Mouse (Mus musculus) gastrocnemius, postnatal 14 days (tissue): ENCODE measurements at regions not wholly inside any gene's neighbourhood (a gene's known extent, or its start where the extent isn't known, plus 50 kb on each side); places are given as distances from the start of the nearest gene placed in this dataset.
"Not testable (repeated sequence)": the region's sequence is repeated elsewhere in the genome, so short reads cannot be mapped to it uniquely, and the experiment has no call there.

Experiments
- DNase-seq: peaks from one replicate; pipeline ENCODE4 v3.0.0; 2021; ENCODE audit warnings: mixed read lengths
- intact Hi-C: fragments of 180-260 bp; cut with DNase I; formaldehyde crosslinking; loops from one replicate; pipeline ENCODE4 v1.15.1; 2025; ENCODE audit warnings: low total_unique reads

DNA sequence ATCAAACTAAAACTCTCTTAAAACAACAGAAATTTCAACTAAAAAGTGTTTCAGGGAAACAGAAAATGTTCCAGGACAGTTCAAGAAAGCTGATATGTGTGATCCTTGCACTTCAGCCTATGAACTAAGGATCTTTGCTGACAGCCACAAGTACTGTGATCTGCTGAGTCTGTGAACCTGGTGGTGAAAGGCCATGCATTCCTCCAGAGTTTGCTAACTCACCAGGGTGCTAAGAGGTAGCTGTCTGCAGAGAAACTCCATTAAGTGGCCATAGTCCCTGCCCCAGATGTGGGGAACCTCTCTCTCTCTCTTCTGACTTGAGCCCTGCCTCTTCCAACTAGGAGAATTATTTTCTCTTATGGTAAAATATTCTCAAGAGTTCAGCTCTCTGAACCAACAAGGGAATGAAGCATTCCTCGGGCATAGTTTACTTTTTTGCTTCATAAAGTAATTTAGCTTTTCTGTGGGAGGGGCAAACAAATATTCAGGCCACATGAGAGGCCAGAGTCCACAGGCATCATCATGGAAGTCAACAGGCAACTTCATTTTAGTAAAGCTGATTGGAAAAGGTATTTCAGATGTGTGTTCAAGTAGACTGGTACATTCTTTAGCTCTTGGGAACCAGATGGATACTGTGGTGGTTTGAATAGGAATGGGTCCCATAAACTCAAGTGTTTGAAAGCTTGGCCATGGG lies 73.8 kb upstream of the Gucy1a1 start:
- DNase-seq, intact Hi-C loops: not testable (repeated sequence)

DNA sequence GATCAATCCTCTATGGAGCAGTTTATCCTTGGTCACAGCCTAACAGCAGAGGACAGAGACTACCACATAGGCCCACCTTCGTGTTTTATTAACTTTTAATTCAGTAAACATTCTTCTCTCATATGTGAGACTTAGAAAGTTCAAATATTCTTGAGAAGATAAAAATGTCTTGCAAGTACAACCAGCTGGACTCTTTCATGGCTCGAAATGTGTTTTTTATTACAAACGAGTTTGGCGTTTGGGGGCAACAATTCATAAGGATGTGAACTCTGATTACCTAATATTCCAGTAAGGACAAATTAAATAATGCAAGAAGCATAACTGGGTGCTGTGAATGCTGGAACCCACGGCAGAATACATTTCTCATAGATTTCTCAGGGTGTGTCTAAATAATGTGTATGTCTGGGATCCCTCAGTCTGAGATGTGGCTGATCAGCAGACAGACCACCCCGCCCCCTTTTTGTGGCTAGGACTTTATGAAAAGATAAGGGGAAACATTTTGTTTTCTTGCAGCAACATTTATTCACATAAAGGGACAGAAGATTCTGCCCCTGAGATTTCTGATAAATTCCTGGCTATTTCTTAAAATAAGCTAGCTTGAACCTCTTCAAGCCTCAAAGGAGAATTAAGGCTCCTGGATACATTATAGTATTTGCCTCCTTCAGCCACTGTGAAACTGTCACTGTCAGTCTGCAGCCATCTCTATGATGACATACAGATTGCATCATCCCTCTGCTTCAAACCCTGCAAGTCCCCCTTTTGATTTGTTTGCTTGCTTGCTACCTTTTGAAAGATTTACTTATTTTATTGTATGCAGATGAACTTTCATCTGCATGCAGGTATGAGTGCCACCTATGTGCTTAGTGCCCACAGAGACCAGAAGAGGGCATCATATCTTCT lies 69.2 kb upstream of the Gucy1a1 start:
- DNase-seq: no peak
- intact Hi-C loops: no loop called here

DNA sequence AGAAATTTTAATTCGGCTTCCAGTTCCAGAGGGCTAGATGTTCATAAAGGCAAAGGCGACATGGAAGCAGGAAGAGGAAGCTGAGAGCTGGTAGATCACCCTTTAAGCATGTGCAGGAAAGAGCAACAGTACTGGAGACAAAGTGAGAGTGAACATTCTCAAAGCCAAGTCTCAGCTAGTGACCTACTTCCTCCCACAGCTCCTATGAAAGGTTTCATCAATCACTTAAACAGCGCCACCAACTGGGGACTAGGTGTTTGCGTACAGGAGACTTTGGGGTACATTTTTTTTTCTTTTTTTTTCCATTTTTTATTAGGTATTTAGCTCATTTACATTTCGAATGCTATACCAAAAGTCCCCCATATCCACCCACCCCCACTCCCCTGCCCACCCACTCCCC lies 61.7 kb upstream of the Gucy1a1 start:
- intact Hi-C loops: no loop called here
- DNase-seq: no peak
